Mouse (Mus musculus) ES-Bruce4 (cell line): ENCODE data around the gene Etfb. TPM values are rescaled to one million over a fixed set of nuclear protein-coding genes. Genes with fewer than 3 reads are reported as not detected.
"Not testable (repeated sequence)": the region's sequence is repeated elsewhere in the genome, so short reads cannot be mapped to it uniquely, and the experiment has no call there.

Experiments
- H3K27ac ChIP-seq: 2 replicates; pipeline ENCODE4 v1.5.1; 2012; ENCODE audit warnings: low read length, inconsistent platforms; ENCODE audit not compliant: insufficient read depth
- H3K27me3 ChIP-seq: 2 replicates; pipeline ENCODE4 v1.6.1; 2012; ENCODE audit warnings: mild to moderate bottlenecking, low read length, inconsistent platforms; ENCODE audit not compliant: control insufficient read depth, poor library complexity, insufficient read depth, severe bottlenecking
- H3K36me3 ChIP-seq: 2 replicates; pipeline ENCODE4 v1.6.1; 2012; ENCODE audit warnings: inconsistent platforms, mild to moderate bottlenecking, low read length, moderate library complexity; ENCODE audit not compliant: control insufficient read depth, poor library complexity, insufficient read depth, severe bottlenecking
- H3K4me1 ChIP-seq: one replicate; pipeline ENCODE4 v1.8.1; 2011; ENCODE audit warnings: low read length; ENCODE audit not compliant: control insufficient read depth, insufficient read depth
- H3K4me3 ChIP-seq: 2 replicates; pipeline ENCODE4 v1.5.1; 2011; ENCODE audit warnings: low read depth, mild to moderate bottlenecking, low read length
- H3K9ac ChIP-seq: 2 replicates; pipeline ENCODE4 v1.6.1; 2012; ENCODE audit warnings: low read depth, mild to moderate bottlenecking, inconsistent platforms; ENCODE audit not compliant: poor library complexity, severe bottlenecking
- H3K9me3 ChIP-seq: replicated peaks from 2 replicates; pipeline ENCODE4 v1.6.1; 2012; ENCODE audit warnings: mild to moderate bottlenecking, low read length, inconsistent platforms; ENCODE audit not compliant: control insufficient read depth, poor library complexity, insufficient read depth, severe bottlenecking
- CTCF ChIP-seq: IDR thresholded peaks from one replicate; pipeline ENCODE4 v1.8.1; 2011; ENCODE audit warnings: low read depth, low read length
- EP300 ChIP-seq: IDR thresholded peaks from 2 replicates; pipeline ENCODE4 v1.6.1; 2011; ENCODE audit warnings: low read depth, low read length; ENCODE audit not compliant: insufficient read depth
- POLR2A ChIP-seq: IDR thresholded peaks from one replicate; pipeline ENCODE4 v1.8.1; 2011; ENCODE audit warnings: low read length; ENCODE audit not compliant: insufficient read depth
- polyA plus RNA-seq: library from polyadenylated mRNA; stranded (reverse); fragments of >200 nt; gene quantifications from 2 replicates; pipeline ENCODE4 v1.2.4, GENCODE M21; 2011; ENCODE audit warnings: low read depth; ENCODE audit not compliant: missing spikeins, insufficient read depth, insufficient read length

Gene Etfb
- 63.3 and 68.3 TPM in 2 replicates for polyA plus RNA-seq

DNA sequence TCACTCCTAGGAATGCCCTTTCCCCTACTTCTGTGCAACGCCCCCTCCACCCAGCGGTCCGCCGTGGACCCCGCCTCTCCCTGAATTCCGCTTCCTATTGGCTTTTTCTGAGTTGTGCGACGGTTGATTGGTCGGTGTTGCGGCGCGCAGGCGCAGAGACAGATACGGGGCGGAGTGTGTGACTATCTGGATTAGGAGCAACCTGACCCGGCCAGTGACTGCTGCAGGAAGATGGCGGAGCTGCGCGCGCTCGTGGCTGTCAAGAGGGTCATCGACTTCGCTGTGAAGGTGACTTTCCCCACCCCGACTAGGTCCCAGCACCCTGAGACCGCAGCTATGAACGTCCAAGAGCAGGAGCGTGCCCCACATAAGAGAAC lies at the start of gene Etfb, which contains the start of gene Gm45233:
Etfb (plus strand) TSS at position 167 of the 377 bp plus-strand sequence.
Gm45233 (plus strand) TSS at position 212 of the 377 bp plus-strand sequence.
- TF ChIP-seq EP300 (no peak), POLR2A (peak; percentile 79), CTCF (no peak)
- Histone ChIP-seq H3K27me3 (no peaks in the 10 kb centered on the region), H3K36me3 (no peaks in the 10 kb centered on the region), H3K4me3 (peak within 1 kb of the TSS; percentile 80), H3K9me3 (no peaks in the 10 kb centered on the region), H3K4me1 (peaks cover 4% of the 10 kb centered on the region), H3K9ac (peak within 1 kb of the TSS; percentile 59), H3K27ac (peak within 1 kb of the TSS; percentile 54)

DNA sequence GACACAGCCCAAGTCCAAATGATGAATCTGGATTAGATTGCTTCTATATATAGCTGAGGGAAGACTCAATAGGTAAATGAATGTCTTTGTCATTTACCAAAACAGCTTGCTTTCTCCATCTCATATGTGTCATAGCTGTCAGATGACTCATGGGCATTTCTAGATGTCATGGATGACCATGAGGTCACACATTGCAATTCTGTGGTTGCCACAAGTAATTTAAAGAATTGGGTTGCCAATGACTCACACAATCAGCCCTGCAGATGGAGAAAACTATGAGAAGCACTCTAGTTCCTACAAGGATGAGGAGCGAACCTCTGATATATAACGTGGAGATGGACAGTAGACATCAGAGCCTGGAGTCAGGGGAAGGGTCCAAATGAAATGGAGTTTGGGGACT lies 44.4 kb upstream of the Etfb start:
- Histone ChIP-seq H3K9ac (no peak overlapping the region), H3K27ac (no peak overlapping the region), H3K9me3 (no peaks in the 10 kb centered on the region), H3K36me3 (no peaks in the 10 kb centered on the region), H3K4me1 (no peaks in the 10 kb centered on the region), H3K27me3 (no peaks in the 10 kb centered on the region), H3K4me3 (no peak overlapping the region)
- no peak for TF ChIP-seq EP300
- no peak for TF ChIP-seq POLR2A
- no peak for TF ChIP-seq CTCF

DNA sequence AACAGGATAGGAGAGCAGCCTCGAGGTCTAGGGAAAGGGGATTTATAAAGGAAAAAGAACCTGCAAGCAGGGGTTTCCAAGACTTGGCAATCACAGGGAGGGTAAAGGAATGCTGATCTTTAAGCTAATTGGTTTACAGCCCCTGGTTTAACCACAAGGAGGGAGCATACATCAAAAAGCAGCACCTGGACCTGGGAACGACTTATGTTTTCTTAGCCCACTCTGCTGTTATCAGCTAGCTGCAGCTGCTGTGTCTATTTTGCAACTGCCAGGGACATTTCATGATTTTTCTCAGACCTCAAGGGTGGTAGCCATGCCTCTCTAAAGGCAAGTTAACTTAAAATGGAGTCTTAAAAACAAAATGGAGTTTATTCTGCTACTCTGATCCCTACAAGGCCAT lies 41.2 kb upstream of the Etfb start:
- Histone ChIP-seq H3K9ac (no peak overlapping the region), H3K27ac (no peak overlapping the region), H3K4me1 (no peaks in the 10 kb centered on the region), H3K27me3 (no peaks in the 10 kb centered on the region; the same call in 1 of the 2 replicates), H3K4me3 (no peak overlapping the region), H3K36me3 (no peaks in the 10 kb centered on the region), H3K9me3 (no peaks in the 10 kb centered on the region)
- TF ChIP-seq EP300 (no peak), POLR2A (no peak)

DNA sequence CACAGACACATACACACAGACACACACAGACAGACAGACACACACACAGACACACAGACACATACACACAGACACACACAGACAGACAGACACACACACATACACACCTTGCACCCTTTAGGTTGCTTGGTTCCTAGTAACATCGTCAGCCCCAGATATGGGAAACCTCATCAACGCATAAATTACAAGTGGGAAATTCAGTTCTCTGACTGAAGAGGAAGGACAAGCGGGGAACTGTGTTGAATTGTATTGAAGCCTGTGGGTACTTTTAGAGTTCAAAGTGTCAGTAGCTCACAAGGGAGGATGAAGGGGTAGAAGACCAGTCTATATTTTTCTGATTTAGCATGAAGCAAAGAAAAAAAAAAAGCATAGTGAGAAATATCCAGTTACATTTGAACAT lies 36.3 kb upstream of the Etfb start:
- Histone ChIP-seq H3K4me1 (peaks cover 2% of the 10 kb centered on the region), H3K9ac (no peak overlapping the region), H3K27ac (no peak overlapping the region), H3K36me3 (no peaks in the 10 kb centered on the region), H3K4me3 (no peak overlapping the region), H3K27me3 (no peaks in the 10 kb centered on the region; the same call in 1 of the 2 replicates), H3K9me3 (no peaks in the 10 kb centered on the region)
- TF ChIP-seq POLR2A (no peak), CTCF (no peak), EP300 (no peak)

DNA sequence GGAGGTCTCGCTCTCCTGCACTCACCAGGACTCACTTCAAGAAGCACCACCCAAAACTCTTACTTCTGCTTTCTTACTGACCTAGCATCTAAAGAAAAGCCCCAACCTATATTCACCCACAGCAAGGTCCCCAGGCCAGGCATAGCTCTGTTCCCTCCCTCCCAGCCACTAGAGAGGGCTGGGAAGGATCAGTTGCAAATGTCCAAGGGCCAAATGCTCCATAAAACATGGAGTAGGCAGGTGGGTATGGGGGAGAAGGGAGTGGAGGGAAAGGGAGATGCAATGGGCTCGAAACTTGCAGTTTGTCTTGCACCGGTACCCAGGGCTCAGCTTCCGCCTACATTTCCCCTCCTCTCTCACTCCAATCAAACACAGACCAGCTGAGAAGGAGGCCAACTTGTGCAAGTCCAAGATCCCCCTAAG lies 35.7 kb upstream of the Etfb start, which contains the start of gene Siglecg:
Siglecg (plus strand) TSS at position 74 of the 423 bp plus-strand sequence.
- H3K9ac ChIP-seq: no peak within 1 kb of the TSS
- no peaks in the 10 kb centered on the region for H3K9me3 ChIP-seq
- H3K27me3 ChIP-seq: no peaks in the 10 kb centered on the region; the same call in 1 of the 2 replicates
- H3K27ac ChIP-seq: no peak within 1 kb of the TSS
- no peaks in the 10 kb centered on the region for H3K36me3 ChIP-seq
- peaks cover 2% of the 10 kb centered on the region for H3K4me1 ChIP-seq
- H3K4me3 ChIP-seq: no peak within 1 kb of the TSS
- TF ChIP-seq EP300 (no peak), POLR2A (no peak), CTCF (no peak)

DNA sequence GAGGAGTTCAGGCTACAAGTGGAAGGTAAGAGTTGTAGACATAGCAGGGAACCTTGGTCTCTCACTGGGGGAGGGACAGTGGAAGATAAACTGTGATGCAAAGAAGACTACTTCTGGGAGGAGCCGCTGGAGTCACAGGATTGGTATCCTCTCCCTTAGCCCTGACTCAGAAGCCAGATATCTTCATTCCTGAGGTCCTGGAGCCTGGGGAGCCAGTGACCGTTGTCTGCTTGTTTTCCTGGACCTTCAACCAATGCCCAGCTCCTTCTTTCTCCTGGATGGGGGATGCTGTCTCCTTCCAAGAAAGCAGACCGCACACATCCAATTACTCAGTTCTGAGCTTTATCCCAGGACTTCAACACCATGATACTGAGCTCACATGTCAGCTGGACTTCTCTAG lies 34.8 kb upstream of the Etfb start:
- no peak for TF ChIP-seq POLR2A
- TF ChIP-seq CTCF: no peak
- no peak overlapping the region for H3K27ac ChIP-seq
- H3K9ac ChIP-seq: no peak overlapping the region
- no peaks in the 10 kb centered on the region; the same call in 1 of the 2 replicates for H3K27me3 ChIP-seq
- H3K4me1 ChIP-seq: peaks cover 2% of the 10 kb centered on the region
- no peaks in the 10 kb centered on the region for H3K36me3 ChIP-seq
- no peaks in the 10 kb centered on the region for H3K9me3 ChIP-seq
- H3K4me3 ChIP-seq: no peak overlapping the region

DNA sequence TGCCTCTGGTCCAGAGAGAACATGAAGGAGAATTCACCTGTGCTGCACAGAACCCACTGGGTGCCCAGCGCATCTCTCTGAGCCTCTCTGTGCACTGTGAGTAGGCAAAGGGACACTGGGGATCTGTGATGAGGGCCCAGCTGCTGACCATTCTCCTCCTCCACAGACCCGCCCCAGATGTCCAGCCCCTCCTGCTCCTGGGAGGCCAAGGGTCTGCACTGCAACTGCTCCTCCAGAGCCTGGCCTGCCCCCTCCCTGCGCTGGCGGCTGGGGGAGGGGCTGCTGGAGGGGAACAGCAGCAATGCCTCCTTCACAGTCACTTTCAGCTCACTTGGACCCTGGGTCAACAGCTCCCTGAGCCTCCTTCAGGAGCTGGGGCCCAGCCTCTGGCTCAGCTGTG lies 32.2 kb upstream of the Etfb start:
- H3K27me3 ChIP-seq, H3K27ac ChIP-seq, H3K4me3 ChIP-seq, H3K9me3 ChIP-seq, H3K4me1 ChIP-seq, H3K36me3 ChIP-seq, H3K9ac ChIP-seq: not testable (repeated sequence)
